ENCODE assay signal across 23 mouse cellular contexts in the genomic region with DNA sequence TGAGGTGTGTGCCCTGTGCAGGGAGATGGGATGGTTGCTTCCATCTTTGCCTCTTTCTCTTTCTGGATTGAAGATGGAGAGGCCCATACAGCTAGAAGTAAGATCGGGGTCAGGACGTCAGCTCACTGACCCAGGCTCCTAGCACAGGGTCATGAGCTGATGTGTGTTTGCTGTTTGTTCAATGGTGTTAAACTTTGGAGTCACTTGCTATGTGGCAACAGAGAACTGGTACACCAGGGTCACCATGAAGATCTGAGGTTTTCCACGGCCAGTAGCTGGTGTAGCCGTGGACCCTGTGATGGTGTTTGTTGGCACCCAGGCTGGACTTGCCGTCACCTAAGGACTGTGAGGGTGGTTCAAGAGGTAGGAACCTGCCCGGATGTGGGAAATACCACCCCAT.
DNase-seq lines count a peak whose midpoint lies in the region; ATAC-seq and TF ChIP-seq lines count a peak whose summit lies in the region.
"Had no signal": no experiment of that assay in that cellular context is flagged by ENCODE, and none has a peak within 500 bp of the region (broad histone marks: within the 10 kb centered on the region; RNA-seq: fewer than 3 reads in every experiment).

No protein-coding gene starts in this region.

- H3K4me1 ChIP-seq in liver, adult 2 months (ENCODE audit: control insufficient read depth, insufficient read depth, low read length) = peaks cover 19% of the 10 kb centered on the region
- H3K4me1 ChIP-seq in liver, embryonic 16.5 days (ENCODE audit: control insufficient read depth, low read depth, low read length) = no peaks in the 10 kb centered on the region
- 0 out of 2 replicates have a peak, but pooled peaks cover 7% of the 10 kb centered on the region for H3K4me1 ChIP-seq in liver, embryonic 12.5 days
- H3K4me1 ChIP-seq in liver, postnatal 0 days (ENCODE audit: insufficient read depth) = peaks cover 10% of the 10 kb centered on the region
- H3K4me1 ChIP-seq in liver, embryonic 11.5 days (replicated peaks; ENCODE audit: control insufficient read depth, insufficient read depth, low read length) = no peaks in the 10 kb centered on the region
- peaks cover 6% of the 10 kb centered on the region for H3K4me1 ChIP-seq in brown adipose tissue, adult 24 weeks (ENCODE audit: control insufficient read depth, insufficient read depth, insufficient read length, low read length)

- H3K9me3 ChIP-seq in liver, embryonic 16.5 days (replicated peaks; ENCODE audit: control insufficient read depth, low read length) = no peaks in the 10 kb centered on the region
- H3K9me3 ChIP-seq in liver, embryonic 12.5 days (replicated peaks) = no peaks in the 10 kb centered on the region
- H3K9me3 ChIP-seq in liver, postnatal 0 days (ENCODE audit: low read length) = no peaks in the 10 kb centered on the region
- no peaks in the 10 kb centered on the region for H3K9me3 ChIP-seq in liver, embryonic 11.5 days (ENCODE audit: control insufficient read depth, low read length)

- no peaks in the 10 kb centered on the region for H3K79me2 ChIP-seq in liver, adult 2 months (ENCODE audit: control insufficient read depth, insufficient read depth, low read length)

- H3K36me3 ChIP-seq in liver, adult 2 months (ENCODE audit: control insufficient read depth, insufficient read depth, low read length) = no peaks in the 10 kb centered on the region
- H3K36me3 ChIP-seq in liver, embryonic 16.5 days (ENCODE audit: control insufficient read depth, insufficient read depth) = no peaks in the 10 kb centered on the region
- H3K36me3 ChIP-seq in liver, embryonic 12.5 days = no peaks in the 10 kb centered on the region
- no peaks in the 10 kb centered on the region for H3K36me3 ChIP-seq in liver, postnatal 0 days (replicated peaks; ENCODE audit: insufficient read depth, low read length)
- H3K36me3 ChIP-seq in liver, embryonic 11.5 days (ENCODE audit: control insufficient read depth, insufficient read depth, low read length) = peaks cover 9% of the 10 kb centered on the region; the same call in 1 of the 2 replicates
- H3K36me3 ChIP-seq: G1E had no signal

- TF ChIP-seq CTCF in liver, adult 2 months (IDR thresholded peaks at IDR 0.05; ENCODE audit: low read depth, low read length) = no peak
- TF ChIP-seq CTCF in liver, postnatal 0 days (IDR thresholded peaks at IDR 0.05; ENCODE audit: low read depth) = no peak

- DNase-seq in liver, adult 2 months (ENCODE audit: extremely low read depth, low read depth, low spot score) = peak; percentile 98
- DNase-seq in liver (no peak), MN1 (ENCODE audit: low spot score) (no peak)
- DNase-seq in liver, postnatal 0 days = no peak
- no peak for DNase-seq in liver, embryonic 11.5 days (ENCODE audit: low spot score)
- DNase-seq: adrenal gland, adult 2 months; adrenal gland, adult 8-10 months; adrenal gland, postnatal 10 days; adrenal gland, postnatal 14 days; adrenal gland, postnatal 25 days; adrenal gland, postnatal 36 days; B cell, adult 2 months; cerebellum, adult 11 months; cerebellum, adult 11-12 months; cerebellum, adult 18-20 months; cerebellum, adult 2 months had no signal

- TF ChIP-seq EP300 in liver, postnatal 0 days (IDR thresholded peaks at IDR 0.05; ENCODE audit: low read depth) = no peak

- ATAC-seq in liver, embryonic 16.5 days (ENCODE audit: low read depth) = peak; percentile 30; the same call in 1 of the 2 replicates
- no peak for ATAC-seq in liver, embryonic 12.5 days
- ATAC-seq in liver, postnatal 0 days = peak; percentile 90
- no peak for ATAC-seq in liver, embryonic 11.5 days (replicated peaks; ENCODE audit: low FRiP score)
- ATAC-seq: activated CD4-positive, CD25-positive, alpha-beta regulatory T cell, adult 4 months; CD4-positive, CD25-positive, alpha-beta regulatory T cell, adult 4 months; Patski had no signal

- peak overlapping the region; percentile 72 for H3K27ac ChIP-seq in liver, adult 2 months (replicated peaks; ENCODE audit: insufficient read depth, low read depth, low read length)
- no peak overlapping the region for H3K27ac ChIP-seq in liver, embryonic 16.5 days (ENCODE audit: low read length)
- H3K27ac ChIP-seq in liver, embryonic 12.5 days = no peak overlapping the region
- no peak overlapping the region; the same call in 1 of the 2 replicates for H3K27ac ChIP-seq in liver, postnatal 0 days (ENCODE audit: low read depth)
- H3K27ac ChIP-seq in liver, embryonic 11.5 days (ENCODE audit: low read depth, low read length) = no peak overlapping the region
- peak overlapping the region; percentile 89 for H3K27ac ChIP-seq in brown adipose tissue, adult 24 weeks (replicated peaks; ENCODE audit: low read depth, low read length)

- no peak overlapping the region for H3K4me2 ChIP-seq in liver, embryonic 16.5 days (ENCODE audit: low read depth, low read length)
- no peak overlapping the region for H3K4me2 ChIP-seq in liver, embryonic 12.5 days
- no peak overlapping the region for H3K4me2 ChIP-seq in liver, postnatal 0 days (ENCODE audit: low read depth, low read length)
- H3K4me2 ChIP-seq in liver, embryonic 11.5 days = no peak overlapping the region

- no peak for TF ChIP-seq POLR2A in liver, adult 2 months (IDR thresholded peaks at IDR 0.05; ENCODE audit: extremely low read depth, insufficient read depth, low read length)

- no peak overlapping the region for H3K4me3 ChIP-seq in liver, adult 2 months (ENCODE audit: insufficient read depth, low read depth, low read length)
- no peak overlapping the region for H3K4me3 ChIP-seq in liver, embryonic 16.5 days (ENCODE audit: low read depth, low read length)
- no peak overlapping the region for H3K4me3 ChIP-seq in liver, embryonic 12.5 days
- no peak overlapping the region for H3K4me3 ChIP-seq in liver, postnatal 0 days (ENCODE audit: low read depth, low read length)
- no peak overlapping the region for H3K4me3 ChIP-seq in liver, embryonic 11.5 days (ENCODE audit: low read depth, low read length)
- no peak overlapping the region for H3K4me3 ChIP-seq in brown adipose tissue, adult 24 weeks (ENCODE audit: insufficient read depth, low read depth, low read length)

- WGBS in liver, adult 2 months = 25% methylated on average over 6 of the region's 6 CpGs
- 51% methylated on average over 6 of the region's 6 CpGs for WGBS in liver, embryonic 16.5 days (ENCODE audit: insufficient replicate concordance)
- WGBS in liver, embryonic 12.5 days (ENCODE audit: insufficient replicate concordance) = 75% methylated on average over 6 of the region's 6 CpGs
- WGBS in liver, postnatal 0 days (ENCODE audit: insufficient replicate concordance) = 54% methylated on average over 6 of the region's 6 CpGs
- 79% methylated on average over 6 of the region's 6 CpGs for WGBS in liver, embryonic 11.5 days

- H3K27me3 ChIP-seq in liver, adult 2 months (ENCODE audit: control insufficient read depth, insufficient read depth, low read length) = no peaks in the 10 kb centered on the region
- H3K27me3 ChIP-seq in liver, embryonic 16.5 days (ENCODE audit: control insufficient read depth, insufficient read depth, low read depth, low read length) = no peaks in the 10 kb centered on the region
- no peaks in the 10 kb centered on the region for H3K27me3 ChIP-seq in liver, embryonic 12.5 days (replicated peaks)
- no peaks in the 10 kb centered on the region for H3K27me3 ChIP-seq in liver, postnatal 0 days (ENCODE audit: insufficient read depth, low read length)
- no peaks in the 10 kb centered on the region for H3K27me3 ChIP-seq in liver, embryonic 11.5 days (replicated peaks; ENCODE audit: control insufficient read depth, insufficient read depth, low read length)
- H3K27me3 ChIP-seq: Patski had no signal

- 0 out of 2 replicates have a peak overlapping the region, but pooled peaks have one; percentile 7 for H3K9ac ChIP-seq in liver, adult 2 months (ENCODE audit: low read depth, low read length)
- no peak overlapping the region for H3K9ac ChIP-seq in liver, embryonic 16.5 days (ENCODE audit: low read depth, low read length)
- H3K9ac ChIP-seq in liver, embryonic 12.5 days = no peak overlapping the region
- H3K9ac ChIP-seq in liver, postnatal 0 days (replicated peaks) = no peak overlapping the region
- no peak overlapping the region for H3K9ac ChIP-seq in liver, embryonic 11.5 days (ENCODE audit: low read depth, low read length)

Comparison
In these comparisons a context has a peak if more than half of its experiments do, and no peak if none do; other contexts are left out.
1. H3K27ac ChIP-seq: peak in liver, adult 2 months (single experiment) and brown adipose tissue, adult 24 weeks (single experiment); none in liver, embryonic 16.5 days (single experiment), liver, embryonic 12.5 days (single experiment), liver, postnatal 0 days (single experiment) and liver, embryonic 11.5 days (single experiment).
2. ATAC-seq: peak in liver, embryonic 16.5 days (single experiment) and liver, postnatal 0 days (single experiment); none in liver, embryonic 12.5 days (single experiment) and liver, embryonic 11.5 days (single experiment).